Mouse (Mus musculus): ENCODE results near the gene Hoxd8.

Gene Hoxd8

GRCm38 (mm10) chr2:74704393-74704998, at the start of gene Hoxd8:
Gene Hoxd8 (plus strand): TSS chr2:74704615.
- peak; percentile 54 for DNase-seq (ENCODE audit: low spot score)

GRCm38 (mm10) chr2:74654743-74655419, 49.5 kb upstream of the Hoxd8 start:
- no peak for DNase-seq (ENCODE audit: low spot score)

DNA sequence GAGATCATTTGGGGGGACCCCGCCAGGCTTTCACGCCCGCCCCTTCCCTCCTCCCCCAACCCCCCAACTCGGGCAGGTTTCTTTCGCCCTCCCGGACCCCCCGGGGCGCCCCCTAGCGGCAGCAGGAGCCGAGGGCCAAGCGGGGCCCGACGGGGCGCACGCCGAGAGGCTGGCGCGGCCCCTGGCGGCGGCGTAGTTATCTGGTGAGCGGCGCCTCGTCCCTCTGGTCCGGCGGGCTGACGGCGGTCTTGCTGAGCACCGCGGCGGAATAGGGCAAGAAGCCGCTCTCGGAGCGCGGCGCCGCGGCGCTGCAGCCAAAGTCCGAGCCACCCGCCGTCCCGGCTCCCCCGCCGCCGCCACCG, 49.0 kb upstream of the Hoxd8 start:
- no peak for DNase-seq (ENCODE audit: low spot score)

- no peak for DNase-seq (ENCODE audit: low spot score)
Measured at GRCm38 (mm10) chr2:74655821-74656631, 48.4 kb upstream of the Hoxd8 start.

GRCm38 (mm10) chr2:74656632-74657021, 47.8 kb upstream of the Hoxd8 start:
- no peak for DNase-seq (ENCODE audit: low spot score)

- no peak for DNase-seq (ENCODE audit: low spot score)
Measured at GRCm38 (mm10) chr2:74657251-74658023, 47.0 kb upstream of the Hoxd8 start.

DNA sequence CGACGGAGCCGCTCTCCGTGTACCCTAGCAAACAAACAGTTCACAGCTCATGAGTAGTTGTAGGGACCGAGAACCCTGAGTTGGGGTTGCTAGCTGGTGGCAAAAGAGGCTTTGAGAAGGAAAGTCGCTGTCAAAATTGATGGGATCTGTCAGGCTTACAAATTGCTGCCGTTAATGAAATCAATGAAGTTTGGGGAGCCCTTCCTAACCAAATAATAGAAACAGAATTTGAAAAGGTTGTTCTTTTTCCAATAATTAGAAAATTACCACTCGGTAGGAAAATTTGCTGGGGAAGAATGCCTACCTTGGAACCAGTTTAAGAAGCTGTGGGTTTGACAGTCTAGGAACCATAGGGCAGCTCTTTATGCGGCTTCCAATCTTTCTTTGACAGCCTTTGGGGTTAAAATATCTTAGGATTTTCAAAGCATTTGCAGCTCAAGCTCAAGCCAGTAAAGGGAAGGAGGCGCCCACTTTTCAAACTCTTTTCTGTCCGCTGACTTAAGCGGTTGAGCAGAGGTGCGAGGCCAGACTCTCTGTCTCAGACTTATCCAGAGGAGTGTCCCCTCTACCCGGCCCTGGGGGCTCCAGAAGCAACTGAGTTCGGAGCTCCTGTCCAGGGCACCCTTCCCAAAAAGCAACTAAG, 46.3 kb upstream of the Hoxd8 start:
- DNase-seq (ENCODE audit: low spot score), result no peak

- no peak for DNase-seq (ENCODE audit: low spot score)
Measured at GRCm38 (mm10) chr2:74658667-74659371, 45.6 kb upstream of the Hoxd8 start.

- DNase-seq (ENCODE audit: low spot score), result no peak
Measured at GRCm38 (mm10) chr2:74659507-74660005, 44.9 kb upstream of the Hoxd8 start, which contains the start of gene Evx2. Gene Evx2 (minus strand): TSS chr2:74659557.

- no peak for DNase-seq (ENCODE audit: low spot score)
Measured at GRCm38 (mm10) chr2:74660421-74661375, 43.7 kb upstream of the Hoxd8 start.

GRCm38 (mm10) chr2:74661685-74662084, 42.7 kb upstream of the Hoxd8 start:
- DNase-seq (ENCODE audit: low spot score), result no peak

DNA sequence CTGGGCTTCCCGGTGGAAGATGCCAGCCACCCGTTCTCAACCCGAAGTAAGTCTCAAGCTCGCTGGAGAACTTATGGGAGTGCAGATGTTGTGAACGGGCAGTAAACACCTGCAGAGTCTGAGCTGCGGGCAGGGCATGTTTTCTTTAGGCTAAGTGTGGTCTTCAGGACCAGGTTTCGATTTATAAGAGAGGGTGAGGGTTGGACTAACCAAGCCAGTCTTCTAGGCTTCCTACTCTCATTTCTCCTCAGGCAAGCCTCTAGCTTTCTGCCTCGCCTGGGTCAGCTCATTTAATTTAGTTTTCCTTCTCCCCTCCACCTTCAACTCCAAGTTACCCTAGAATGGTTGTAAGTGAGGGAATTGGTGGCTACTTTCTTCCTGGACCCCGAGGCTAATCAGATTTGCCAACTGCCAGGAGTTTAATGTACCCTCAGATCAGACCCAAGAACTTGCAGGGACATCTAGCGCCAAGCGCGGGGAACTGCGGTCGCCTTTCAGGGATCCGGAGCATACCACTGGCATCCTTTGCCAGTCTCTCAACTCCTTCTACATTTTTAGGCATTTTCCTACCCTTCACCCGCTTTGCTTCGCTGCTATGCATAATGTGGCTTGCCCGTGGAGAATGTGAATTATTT, 41.0 kb upstream of the Hoxd8 start:
- DNase-seq (ENCODE audit: low spot score), result no peak

DNA sequence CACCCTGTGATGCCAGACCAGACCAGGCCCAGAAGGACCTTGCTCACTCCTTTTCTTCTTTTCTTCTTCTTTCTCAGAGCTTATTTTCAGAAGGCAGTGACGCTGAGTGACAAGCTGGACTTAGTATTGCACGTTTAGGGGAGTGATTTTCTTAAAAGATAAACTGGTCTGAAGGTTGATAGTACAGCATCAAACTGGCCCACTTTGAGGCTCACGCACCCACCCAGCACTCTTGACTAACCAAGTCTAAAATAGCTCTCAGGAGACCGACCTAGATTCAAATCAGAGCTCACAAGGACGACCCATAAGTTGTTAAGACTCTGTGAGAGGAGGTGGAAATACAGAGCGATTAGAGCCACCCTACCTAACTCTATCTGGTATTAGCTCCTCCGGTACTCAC, 38.0 kb upstream of the Hoxd8 start:
- DNase-seq (ENCODE audit: low spot score), result no peak

- DNase-seq (ENCODE audit: low spot score), result no peak
Measured at GRCm38 (mm10) chr2:74667191-74667841, 37.1 kb upstream of the Hoxd8 start.

- DNase-seq (ENCODE audit: low spot score), result no peak
Measured at GRCm38 (mm10) chr2:74667842-74668357, 36.5 kb upstream of the Hoxd8 start, which contains the start of gene Hoxd13. Gene Hoxd13 (plus strand): TSS chr2:74668310.

GRCm38 (mm10) chr2:74668370-74669229, 35.8 kb upstream of the Hoxd8 start:
- DNase-seq (ENCODE audit: low spot score), result no peak

DNA sequence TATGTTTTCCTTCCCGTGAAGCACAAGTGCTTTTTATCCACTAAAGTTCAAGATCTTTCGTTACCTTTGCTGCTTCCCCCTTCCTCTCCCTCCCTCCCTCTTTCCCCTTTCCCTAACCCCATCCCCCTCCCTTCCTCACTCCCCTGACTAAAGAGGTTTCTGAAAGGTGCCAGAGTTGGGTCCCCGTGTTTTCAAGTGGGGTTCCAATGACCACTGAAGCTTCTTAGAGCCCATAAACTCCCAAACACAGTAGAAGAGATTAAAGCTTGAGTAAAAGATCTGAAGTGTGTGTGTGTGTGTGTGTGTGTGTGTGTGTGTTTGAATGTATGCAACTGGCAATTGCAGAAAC, 35.2 kb upstream of the Hoxd8 start:
- no peak for DNase-seq (ENCODE audit: low spot score)

Measured in urinary bladder, postnatal 10 days (tissue).